Mouse (Mus musculus): ENCODE measurements around the gene Rps6ka3. TPM values are rescaled to one million over a fixed set of nuclear protein-coding genes. Genes with fewer than 3 reads are reported as not detected.
A peak's percentile ranks its signal among the peaks of the same experiment; 100 is the strongest.

Rps6ka3 gene
- polyA plus RNA-seq, 1 experiment from 2014 or later, result 7.0 TPM

DNA sequence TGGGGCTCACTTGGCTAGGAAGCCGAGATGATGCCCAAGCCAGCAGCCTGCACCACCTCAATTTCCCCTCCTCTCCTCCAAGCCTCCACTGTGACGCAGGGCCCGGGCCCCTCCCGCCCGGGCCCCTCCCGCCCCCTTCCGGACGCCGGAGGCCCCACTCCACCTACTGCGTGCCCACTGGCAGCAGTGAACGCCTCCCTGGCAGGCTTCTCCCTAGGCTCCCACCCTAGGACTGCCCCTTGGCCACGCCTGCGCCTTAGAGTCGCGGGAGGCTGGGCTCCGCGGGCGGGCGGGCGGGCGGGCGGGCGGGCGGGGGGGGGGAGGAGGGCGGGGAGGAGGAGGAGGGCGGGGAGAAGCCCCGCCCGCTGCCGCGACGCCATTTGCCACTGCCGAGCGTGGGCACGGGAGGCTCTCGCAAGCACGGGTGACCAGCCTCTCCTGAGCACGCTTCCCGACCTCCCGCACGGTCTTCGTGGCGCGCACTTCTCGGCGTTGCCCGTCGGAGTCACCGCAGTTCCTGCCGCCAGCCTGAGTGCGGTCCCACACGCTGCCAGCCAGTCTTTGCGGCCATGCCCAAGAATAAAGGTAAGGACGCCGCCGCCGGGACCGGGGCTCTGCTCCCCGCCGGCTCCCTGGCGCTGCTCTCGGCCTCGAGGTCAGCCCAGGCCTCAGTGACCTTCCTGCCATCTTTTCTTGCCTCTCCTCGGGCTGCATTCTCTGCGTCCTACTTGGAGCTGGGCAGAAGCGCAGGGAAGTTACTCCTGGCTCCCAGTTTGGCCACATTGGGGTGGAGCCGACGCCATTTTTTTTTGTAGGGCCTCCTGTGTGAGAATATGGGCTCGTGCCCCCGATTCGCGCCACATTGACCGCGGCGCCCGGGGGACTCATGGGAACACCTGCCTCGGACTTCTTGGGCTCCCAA, 162.0 kb downstream of the Rps6ka3 start, which contains the start of gene Eif1ax:
Gene Eif1ax, plus strand, starts transcription at position 348 of the 922 bp plus-strand sequence.
- Histone ChIP-seq H3K27me3 (no peaks in the 10 kb centered on the region), H3K4me2 (peak within 1 kb of the TSS; percentile 39), H3K27ac (peak within 1 kb of the TSS; percentile 89), H3K9ac (peak within 1 kb of the TSS; percentile 63), H3K4me1 (no peaks in the 10 kb centered on the region; the same call in 1 of the 2 replicates), H3K4me3 (peak within 1 kb of the TSS; percentile 67), H3K36me3 (no peaks in the 10 kb centered on the region), H3K9me3 (no peaks in the 10 kb centered on the region)
- WGBS, result 28% methylated on average over 50 of the region's 76 CpGs
- peak; percentile 97 for ATAC-seq (ENCODE audit: insufficient number of reproducible peaks, low FRiP score, low TSS enrichment, low read depth)

DNA sequence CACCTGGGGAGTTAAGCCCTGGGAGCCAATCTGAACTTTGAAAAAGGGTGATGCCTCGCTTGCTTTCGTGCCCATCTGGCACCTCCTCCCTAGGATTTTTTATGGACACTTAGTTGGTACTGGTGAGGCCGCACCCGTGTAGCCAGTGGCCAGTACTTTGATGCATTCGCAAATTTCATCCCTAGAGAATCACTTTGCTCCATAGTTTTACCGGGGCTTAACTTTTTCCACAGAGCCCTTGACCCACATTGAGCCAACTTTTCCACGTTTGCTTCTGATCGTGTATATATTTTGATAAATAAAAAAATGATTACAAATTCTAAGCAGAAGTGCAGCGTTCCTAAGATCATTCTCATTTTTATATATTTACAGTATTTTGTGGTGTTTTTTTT, 162.6 kb downstream of the Rps6ka3 start:
- H3K27ac ChIP-seq, result peak overlapping the region; percentile 89

DNA sequence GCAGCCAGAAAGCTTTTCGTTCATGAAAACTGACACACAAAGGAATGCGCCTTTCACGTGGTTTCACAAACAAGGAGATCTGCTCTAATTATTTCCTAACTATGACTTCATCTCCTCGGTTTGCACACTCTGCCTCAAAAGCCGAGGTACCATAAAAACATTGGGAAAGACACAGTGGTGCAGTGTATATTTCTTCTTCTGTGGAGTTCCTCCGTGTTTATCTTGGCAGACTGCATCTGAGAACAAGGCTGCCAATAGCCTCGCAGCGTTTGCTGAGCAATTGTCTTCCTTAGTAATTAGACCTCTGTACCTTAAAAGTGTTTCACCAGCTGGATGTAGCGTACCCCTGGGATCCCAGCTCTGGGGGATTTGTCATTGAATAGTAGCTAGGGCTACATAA, 177.0 kb downstream of the Rps6ka3 start:
- Histone ChIP-seq H3K27ac (no peak overlapping the region), H3K9ac (no peak overlapping the region), H3K4me2 (no peak overlapping the region), H3K9me3 (no peaks in the 10 kb centered on the region), H3K27me3 (no peaks in the 10 kb centered on the region), H3K4me1 (no peaks in the 10 kb centered on the region), H3K4me3 (no peak overlapping the region), H3K36me3 (no peaks in the 10 kb centered on the region; the same call in 1 of the 2 replicates)
- WGBS, result 72% methylated on average over 9 of the region's 9 CpGs
- no peak for ATAC-seq (ENCODE audit: insufficient number of reproducible peaks, low FRiP score, low TSS enrichment, low read depth)

More for the DNA sequence above, 162.6 kb downstream of the Rps6ka3 start:
- Histone ChIP-seq H3K4me2 (peak overlapping the region; percentile 39), H3K4me3 (peak overlapping the region; percentile 67), H3K9me3 (no peaks in the 10 kb centered on the region), H3K4me1 (no peaks in the 10 kb centered on the region; the same call in 1 of the 2 replicates), H3K27me3 (no peaks in the 10 kb centered on the region), H3K36me3 (0 out of 2 replicates have a peak, but pooled peaks cover 2% of the 10 kb centered on the region), H3K9ac (peak overlapping the region; percentile 63)
- WGBS, result 18% methylated on average over 9 of the region's 9 CpGs
- ATAC-seq (ENCODE audit: insufficient number of reproducible peaks, low FRiP score, low TSS enrichment, low read depth), result no peak

DNA sequence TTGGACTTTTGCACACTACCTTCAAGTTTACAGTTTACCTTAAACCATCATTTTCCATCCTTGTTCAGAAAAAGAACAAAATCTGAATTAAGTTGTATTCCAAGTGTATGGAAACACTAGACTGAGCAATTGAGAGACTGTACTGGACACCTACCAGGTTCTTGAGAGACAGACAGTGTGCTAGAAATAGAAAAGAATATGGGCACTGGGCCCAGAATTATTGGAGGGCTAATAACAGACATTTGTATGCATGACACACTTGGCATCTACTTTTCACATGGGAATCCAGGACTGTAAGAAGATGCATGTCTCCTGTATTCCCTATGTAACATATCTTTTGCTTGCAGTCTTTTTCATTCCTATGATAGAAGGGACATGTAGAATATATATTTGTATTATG, 178.8 kb downstream of the Rps6ka3 start:
- Histone ChIP-seq H3K4me3 (no peak overlapping the region), H3K27me3 (no peaks in the 10 kb centered on the region), H3K27ac (no peak overlapping the region), H3K4me1 (no peaks in the 10 kb centered on the region), H3K4me2 (no peak overlapping the region), H3K9ac (no peak overlapping the region), H3K9me3 (no peaks in the 10 kb centered on the region), H3K36me3 (no peaks in the 10 kb centered on the region)
- ATAC-seq (ENCODE audit: insufficient number of reproducible peaks, low FRiP score, low TSS enrichment, low read depth), result no peak

DNA sequence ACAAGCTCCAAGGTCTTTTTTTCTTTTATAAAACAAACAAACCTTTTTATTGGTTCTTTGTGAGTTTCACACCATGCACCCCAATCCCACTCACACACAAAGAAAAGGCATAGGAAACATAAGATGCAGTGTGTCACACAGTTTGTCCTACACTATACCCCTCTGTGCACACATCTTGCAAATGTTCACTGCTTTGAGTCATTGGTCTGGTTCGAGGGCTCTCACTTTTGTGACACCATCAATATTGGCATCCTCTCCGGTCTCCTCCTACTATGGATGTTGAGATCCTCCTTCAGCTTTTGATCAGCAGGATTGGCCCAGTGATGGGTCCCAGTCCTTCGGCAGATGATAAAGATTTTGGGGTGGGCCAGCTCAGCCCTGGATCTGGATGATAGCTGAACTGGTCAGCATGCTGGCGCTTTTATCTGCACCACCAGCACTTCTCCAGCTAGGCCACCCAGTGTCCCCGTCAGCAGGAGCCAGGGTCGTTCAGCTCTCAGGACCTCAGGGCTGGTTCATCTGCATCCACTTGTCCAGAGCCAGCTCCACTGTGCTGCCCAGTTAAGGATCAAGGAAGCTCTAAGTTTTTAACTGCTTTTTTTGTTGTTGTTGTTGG, 180.3 kb downstream of the Rps6ka3 start:
- 79% methylated on average over 6 of the region's 6 CpGs for WGBS
- ATAC-seq (ENCODE audit: insufficient number of reproducible peaks, low FRiP score, low TSS enrichment, low read depth), result no peak
- Histone ChIP-seq H3K27ac (no peak overlapping the region), H3K4me3 (no peak overlapping the region), H3K9me3 (no peaks in the 10 kb centered on the region), H3K9ac (no peak overlapping the region), H3K36me3 (no peaks in the 10 kb centered on the region), H3K4me2 (no peak overlapping the region), H3K4me1 (no peaks in the 10 kb centered on the region), H3K27me3 (no peaks in the 10 kb centered on the region)

DNA sequence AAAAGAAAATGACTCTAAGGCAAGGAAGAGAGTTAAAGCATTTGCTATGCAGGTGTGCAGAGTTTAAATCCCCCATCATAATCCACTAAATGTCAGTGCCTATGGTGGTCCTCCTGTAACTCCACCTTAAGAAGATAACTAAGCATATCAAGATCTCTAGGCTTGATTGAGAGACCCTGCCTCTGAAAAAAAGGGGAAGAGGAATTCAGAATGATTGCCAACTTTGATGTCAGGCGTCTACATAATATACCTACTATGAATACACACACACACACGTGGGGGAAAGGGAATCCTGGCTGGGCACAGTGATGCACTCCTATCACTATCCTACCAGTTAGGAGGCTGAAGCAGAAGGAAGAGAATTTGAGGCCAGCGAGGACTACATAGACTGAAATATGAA, 181.1 kb downstream of the Rps6ka3 start:
- H3K4me3 ChIP-seq, result no peak overlapping the region
- H3K36me3 ChIP-seq, result no peaks in the 10 kb centered on the region
- no peak overlapping the region for H3K27ac ChIP-seq
- H3K4me2 ChIP-seq, result no peak overlapping the region
- no peaks in the 10 kb centered on the region for H3K9me3 ChIP-seq
- H3K4me1 ChIP-seq, result no peaks in the 10 kb centered on the region
- no peak overlapping the region for H3K9ac ChIP-seq
- 79% methylated on average over 3 of the region's 3 CpGs for WGBS
- H3K27me3 ChIP-seq, result no peaks in the 10 kb centered on the region
- ATAC-seq (ENCODE audit: insufficient number of reproducible peaks, low FRiP score, low TSS enrichment, low read depth), result no peak

DNA sequence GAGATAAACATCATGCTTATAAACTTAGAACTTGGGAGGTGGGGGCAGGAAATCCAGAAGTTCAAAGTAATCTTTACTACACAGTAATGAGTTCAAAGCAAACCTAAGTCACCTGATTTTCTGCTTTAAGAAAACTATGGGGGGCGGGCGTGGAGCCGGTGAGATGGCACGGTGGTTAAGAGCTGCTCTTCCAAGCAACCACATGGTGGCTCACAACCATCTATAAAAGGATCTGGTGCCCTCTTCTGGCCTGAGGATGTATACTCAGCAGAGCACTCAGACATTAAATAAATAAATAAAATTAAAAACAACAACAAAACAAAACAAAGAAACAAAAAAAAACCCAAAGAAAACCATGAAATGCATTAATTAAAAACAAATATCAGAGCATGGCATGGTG, 199.1 kb downstream of the Rps6ka3 start:
- Histone ChIP-seq H3K27ac (no peak overlapping the region), H3K4me1 (no peaks in the 10 kb centered on the region), H3K4me3 (no peak overlapping the region), H3K9ac (no peak overlapping the region), H3K36me3 (no peaks in the 10 kb centered on the region), H3K27me3 (peaks cover 9% of the 10 kb centered on the region), H3K4me2 (no peak overlapping the region), H3K9me3 (no peaks in the 10 kb centered on the region)
- WGBS, result 35% methylated on average over 4 of the region's 4 CpGs
- ATAC-seq (ENCODE audit: insufficient number of reproducible peaks, low FRiP score, low TSS enrichment, low read depth), result no peak

DNA sequence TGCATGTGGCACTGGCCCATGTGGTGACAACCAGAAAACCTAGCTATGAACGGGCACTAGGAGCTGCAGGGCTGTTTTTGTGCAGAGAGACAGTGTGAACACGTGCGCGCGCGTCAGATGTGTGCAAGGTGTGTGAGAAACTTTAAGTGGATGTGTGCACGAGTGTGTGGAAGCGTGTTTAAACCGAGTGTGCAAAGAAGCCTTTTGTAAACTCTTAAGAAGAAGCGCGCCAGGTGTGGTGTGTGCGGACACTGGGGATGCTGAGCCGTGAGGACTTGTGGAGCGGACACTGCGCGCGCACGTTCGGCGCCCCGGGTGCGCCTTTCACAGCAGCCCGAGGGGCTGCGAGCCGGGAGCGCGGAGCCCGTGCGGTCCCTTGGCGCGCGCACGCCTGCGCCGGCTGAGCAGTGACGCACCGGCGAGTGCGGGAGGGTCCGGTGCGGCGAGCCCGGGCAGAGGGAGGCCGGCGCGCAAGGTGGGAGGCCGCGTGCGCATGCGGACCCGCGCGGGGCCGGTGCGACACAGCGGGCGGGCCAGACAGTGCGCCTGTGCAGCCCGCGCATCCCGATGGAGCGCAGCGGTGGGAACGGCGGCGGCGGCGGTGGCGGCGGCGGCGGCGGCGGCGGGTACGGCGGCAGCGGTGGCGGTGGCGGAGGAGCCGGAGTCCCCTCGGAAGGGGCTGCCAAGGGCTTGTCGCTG, 204.2 kb downstream of the Rps6ka3 start, which contains the start of gene Map7d2:
Gene Map7d2, plus strand, starts transcription at position 443 of the 699 bp plus-strand sequence.
- WGBS, result 28% methylated on average over 42 of the region's 83 CpGs
- Histone ChIP-seq H3K4me1 (0 out of 2 replicates have a peak, but pooled peaks cover 5% of the 10 kb centered on the region), H3K9ac (0 out of 2 replicates have a peak within 1 kb of the TSS, but pooled peaks have one; percentile 7), H3K27me3 (peaks cover 30% of the 10 kb centered on the region), H3K4me3 (peak within 1 kb of the TSS; percentile 52), H3K4me2 (peak within 1 kb of the TSS; percentile 91), H3K9me3 (no peaks in the 10 kb centered on the region), H3K27ac (no peak within 1 kb of the TSS), H3K36me3 (no peaks in the 10 kb centered on the region)
- ATAC-seq (ENCODE audit: insufficient number of reproducible peaks, low FRiP score, low TSS enrichment, low read depth), result no peak

DNA sequence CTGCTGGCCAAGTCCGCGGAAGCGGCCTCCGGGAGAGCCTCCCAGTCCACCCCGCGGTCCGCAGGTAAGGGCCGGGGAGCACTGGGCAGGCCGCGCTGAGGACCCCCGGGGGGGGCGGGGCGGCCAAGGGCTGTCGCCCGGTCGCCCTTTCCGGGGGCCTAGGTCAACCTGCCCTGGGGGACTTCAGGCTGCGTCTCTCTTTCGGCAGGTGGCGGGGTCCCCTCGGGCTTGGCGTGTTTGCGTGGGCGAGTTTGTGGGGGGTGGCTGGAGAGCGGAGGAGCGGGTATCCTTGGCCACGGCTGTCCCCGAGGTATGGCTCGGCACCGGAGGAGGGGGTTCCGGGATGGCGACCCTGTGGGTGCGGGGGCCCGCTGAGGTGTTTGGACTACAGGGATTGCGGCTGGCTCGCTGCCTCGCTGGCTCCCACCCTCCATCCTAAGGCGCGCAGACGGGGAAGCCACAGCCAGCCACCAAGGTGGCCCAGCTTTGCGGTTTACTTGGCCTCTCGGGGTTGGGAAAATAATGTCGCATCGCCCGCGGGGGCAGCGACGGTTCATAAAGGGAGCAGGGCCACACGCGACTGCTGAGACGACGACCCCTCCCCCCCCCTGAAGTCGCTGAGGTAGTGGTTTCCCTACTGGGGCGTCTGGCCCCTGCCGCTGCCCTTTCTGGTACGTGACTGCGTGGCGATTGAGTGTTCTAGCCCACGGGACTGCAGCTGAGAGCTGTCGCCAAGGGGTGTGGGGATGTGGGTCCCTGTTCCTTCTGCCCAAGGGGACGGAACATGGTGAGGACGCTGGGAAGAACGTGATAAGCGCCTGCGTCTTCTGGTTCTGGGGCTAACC, 204.9 kb downstream of the Rps6ka3 start:
- Histone ChIP-seq H3K4me3 (peak overlapping the region; percentile 52), H3K4me2 (peak overlapping the region; percentile 91), H3K9me3 (no peaks in the 10 kb centered on the region), H3K27me3 (peaks cover 30% of the 10 kb centered on the region), H3K36me3 (no peaks in the 10 kb centered on the region), H3K9ac (0 out of 2 replicates have a peak overlapping the region, but pooled peaks have one; percentile 7), H3K4me1 (0 out of 2 replicates have a peak, but pooled peaks cover 5% of the 10 kb centered on the region), H3K27ac (no peak overlapping the region)
- WGBS, result 23% methylated on average over 52 of the region's 65 CpGs
- ATAC-seq (ENCODE audit: insufficient number of reproducible peaks, low FRiP score, low TSS enrichment, low read depth), result no peak

All from limb, embryonic 15.5 days (tissue).